ENCODE assay signal across 11 mouse cellular contexts in genomic region chr17:79981758-79982481, GRCm38 (mm10).
DNase-seq lines count a peak whose midpoint lies in the region; ATAC-seq and TF ChIP-seq lines count a peak whose summit lies in the region.
"Had no signal": no experiment of that assay in that cellular context is flagged by ENCODE, and none has a peak within 500 bp of the region (broad histone marks: within the 10 kb centered on the region; RNA-seq: fewer than 3 reads in every experiment).

No protein-coding gene starts in this region.

- H3K4me3 ChIP-seq in embryonic facial prominence, embryonic 15.5 days (replicated peaks) = no peak overlapping the region
- H3K4me3 ChIP-seq in midbrain, postnatal 0 days (ENCODE audit: low read depth, low read length) = no peak overlapping the region
- H3K4me3 ChIP-seq: forebrain, embryonic 12.5 days had no signal

- no peak overlapping the region for H3K9ac ChIP-seq in embryonic facial prominence, embryonic 15.5 days
- 0 out of 2 replicates have a peak overlapping the region, but pooled peaks have one; percentile 24 for H3K9ac ChIP-seq in midbrain, postnatal 0 days (replicated peaks; ENCODE audit: low read length, poor library complexity, severe bottlenecking)
- H3K9ac ChIP-seq: forebrain, embryonic 12.5 days had no signal

- no peaks in the 10 kb centered on the region for H3K9me3 ChIP-seq in embryonic facial prominence, embryonic 15.5 days (replicated peaks)
- H3K9me3 ChIP-seq in midbrain, postnatal 0 days (ENCODE audit: low read length) = no peaks in the 10 kb centered on the region
- H3K9me3 ChIP-seq: forebrain, embryonic 12.5 days had no signal

- 0 out of 2 replicates have a peak overlapping the region, but pooled peaks have one; percentile 0 for H3K27ac ChIP-seq in embryonic facial prominence, embryonic 15.5 days (replicated peaks)
- no peak overlapping the region for H3K27ac ChIP-seq in midbrain, postnatal 0 days (ENCODE audit: low read depth, low read length)
- H3K27ac ChIP-seq: forebrain, embryonic 12.5 days; macrophage had no signal

- intact Hi-C loops in heart, postnatal 36 days (cut with DNase I) = no loop called here

- TF ChIP-seq CTCF in midbrain, postnatal 0 days (IDR thresholded peaks at IDR 0.05) = peak; percentile 19

- DNase-seq in heart, adult 11 months = peak; percentile 66
- DNase-seq in heart, postnatal 36 days = no peak
- peak; percentile 47 for DNase-seq in 3T3-L1 (ENCODE audit: low read depth, low spot score)
- DNase-seq in midbrain, postnatal 0 days (ENCODE audit: low spot score) = no peak
- DNase-seq in left cerebral cortex, adult 9 months (ENCODE audit: low spot score in 2 of 2) = no peak
- no peak for DNase-seq in left cerebral cortex, adult 8-10 months (ENCODE audit: low spot score in 2 of 2)
- no peak for DNase-seq in layer of hippocampus, postnatal 36 days
- DNase-seq: kidney, adult 18-20 months had no signal

- no peak overlapping the region for H3K4me2 ChIP-seq in embryonic facial prominence, embryonic 15.5 days (replicated peaks)
- no peak overlapping the region for H3K4me2 ChIP-seq in midbrain, postnatal 0 days (ENCODE audit: low read depth, low read length, poor library complexity, severe bottlenecking)
- H3K4me2 ChIP-seq: forebrain, embryonic 12.5 days had no signal

- 41% methylated on average over 12 of the region's 12 CpGs for WGBS in embryonic facial prominence, embryonic 15.5 days
- WGBS in midbrain, postnatal 0 days = 62% methylated on average over 12 of the region's 12 CpGs

- peak; percentile 68; the same call in 1 of the 2 replicates for ATAC-seq in embryonic facial prominence, embryonic 15.5 days (ENCODE audit: insufficient number of reproducible peaks, low FRiP score, low TSS enrichment, low read depth)
- ATAC-seq in midbrain, postnatal 0 days (ENCODE audit: low FRiP score) = peak; percentile 45; the same call in 1 of the 2 replicates

- H3K27me3 ChIP-seq in embryonic facial prominence, embryonic 15.5 days = 0 out of 2 replicates have a peak, but pooled peaks cover 3% of the 10 kb centered on the region
- H3K27me3 ChIP-seq in midbrain, postnatal 0 days (ENCODE audit: insufficient read depth, low read length) = no peaks in the 10 kb centered on the region

- no peaks in the 10 kb centered on the region for H3K36me3 ChIP-seq in embryonic facial prominence, embryonic 15.5 days
- H3K36me3 ChIP-seq in midbrain, postnatal 0 days (ENCODE audit: insufficient read depth, low read length) = no peaks in the 10 kb centered on the region
- H3K36me3 ChIP-seq: forebrain, embryonic 12.5 days had no signal

- H3K4me1 ChIP-seq in embryonic facial prominence, embryonic 15.5 days = peaks cover 24% of the 10 kb centered on the region
- no peaks in the 10 kb centered on the region for H3K4me1 ChIP-seq in midbrain, postnatal 0 days (ENCODE audit: insufficient read depth, low read length)

Comparison
In these comparisons a context has a peak if more than half of its experiments do, and no peak if none do; other contexts are left out.
1. DNase-seq: peak in heart, adult 11 months (single experiment) and 3T3-L1 (single experiment); none in heart, postnatal 36 days (0 of 2), midbrain, postnatal 0 days (single experiment), left cerebral cortex, adult 9 months (0 of 2), left cerebral cortex, adult 8-10 months (0 of 2) and layer of hippocampus, postnatal 36 days (0 of 2).